Mouse (Mus musculus): ENCODE results near the gene Skint6. TPM values are rescaled to one million over a fixed set of nuclear protein-coding genes. Genes with fewer than 3 reads are reported as not detected.

The Skint6 gene
- polyA plus RNA-seq (2012; rRNA removed): not detected in 2 replicates

DNA sequence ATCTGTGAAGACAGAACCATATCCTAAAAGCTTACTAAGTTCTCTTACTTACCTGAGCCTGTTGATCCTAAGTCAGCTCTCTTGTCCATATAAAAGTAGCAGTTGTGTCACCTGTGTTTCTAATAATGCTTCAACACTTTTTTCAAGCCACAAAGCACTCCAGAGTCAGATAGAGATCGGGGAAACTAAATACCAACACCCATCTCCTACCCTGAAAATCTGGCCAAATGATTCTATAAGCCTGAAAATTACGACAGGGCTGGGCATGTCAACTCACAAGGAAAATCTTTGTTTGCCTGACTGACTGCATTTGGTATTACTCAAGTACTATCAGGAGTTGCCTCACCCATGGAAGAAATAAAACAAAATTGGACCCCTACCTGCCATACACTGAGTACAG, at the start of gene Skint6:
Gene Skint6 (minus strand): TSS at position 101 of the 400 bp plus-strand sequence.

DNA sequence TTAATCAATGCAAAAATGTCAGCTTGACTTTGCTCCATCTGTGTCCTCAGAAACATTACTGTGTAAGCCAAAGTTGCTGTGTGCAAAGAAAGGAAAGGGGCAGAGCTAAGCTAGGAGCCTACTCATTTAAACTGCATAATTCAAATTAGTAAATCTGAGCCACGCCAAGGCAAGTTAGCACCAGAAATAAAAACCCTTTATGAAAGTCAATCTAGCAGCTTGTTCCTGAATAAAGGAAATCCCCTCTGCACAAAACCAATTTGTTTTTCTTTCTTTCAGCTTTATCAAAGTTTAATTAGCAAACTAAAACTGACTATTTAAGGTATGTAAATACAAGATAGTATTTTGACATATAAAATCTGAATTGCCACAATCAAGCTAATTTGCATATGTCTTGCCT, 512.0 kb downstream of the Skint6 start, which contains the start of gene Skint10:
Gene Skint10 (minus strand): TSS at position 101 of the 400 bp plus-strand sequence.

